Mouse (Mus musculus): Measurements from ENCODE around the gene Gm49392.
"Not testable (repeated sequence)": the region's sequence is repeated elsewhere in the genome, so short reads cannot be mapped to it uniquely, and the experiment has no call there.

The Gm49392 gene

DNA sequence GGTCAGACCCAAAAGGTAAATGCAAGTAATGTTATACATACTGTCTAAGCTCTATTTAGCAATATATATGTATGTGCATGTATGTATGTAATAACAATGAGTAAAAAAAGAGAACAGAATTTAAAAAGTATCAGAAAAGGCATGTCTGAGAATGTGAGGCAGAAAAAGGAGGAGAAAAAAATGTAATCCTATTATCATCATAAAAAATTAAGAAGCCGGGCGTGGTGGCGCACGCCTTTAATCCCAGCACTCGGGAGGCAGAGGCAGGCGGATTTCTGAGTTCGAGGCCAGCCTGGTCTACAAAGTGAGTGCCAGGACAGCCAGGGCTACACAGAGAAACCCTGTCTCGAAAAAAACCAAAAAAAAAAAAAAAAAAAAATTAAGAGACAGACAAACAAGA is at the start of gene Gm49392:
Gene Gm49392, minus strand, starts transcription at position 101 of the 400 bp plus-strand sequence.
- not testable (repeated sequence) for DNase-seq

DNA sequence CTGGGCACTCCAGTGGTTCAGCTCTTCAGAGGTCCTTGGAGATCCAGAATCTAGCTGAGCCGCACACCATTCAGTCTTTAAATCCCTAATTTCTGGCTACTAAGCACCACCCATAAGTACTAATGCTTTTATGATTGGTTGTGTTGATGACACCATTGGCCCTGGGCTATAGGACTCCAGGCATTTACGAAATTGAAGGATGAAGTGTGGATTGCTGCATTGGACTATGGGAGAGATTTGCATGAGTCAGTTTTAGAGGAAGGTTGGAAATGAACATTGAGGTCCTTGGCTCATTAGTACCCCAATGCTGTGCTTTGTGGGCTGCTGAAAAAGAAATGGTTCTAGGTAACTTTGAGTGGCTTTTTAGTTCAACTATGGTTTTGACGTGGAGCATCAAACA is 45.2 kb upstream of the Gm49392 start, which contains the start of gene Tpbpa:
Gene Tpbpa, minus strand, starts transcription at position 101 of the 400 bp plus-strand sequence.
- DNase-seq = not testable (repeated sequence)

- DNase-seq = peak; percentile 27
Measured at GRCm38 (mm10) chr13:60936500-60936901, 39.8 kb upstream of the Gm49392 start, which contains the start of the genes Gm49391 and Ctla2a. Gm49391 (minus strand) TSS chr13:60936571. Ctla2a (minus strand) TSS chr13:60936625.

GRCm38 (mm10) chr13:60935490-60935889 is 38.8 kb upstream of the Gm49392 start, which contains the start of gene Gm49393:
Gm49393 (minus strand) TSS chr13:60935590.
- DNase-seq = not testable (repeated sequence)

DNA sequence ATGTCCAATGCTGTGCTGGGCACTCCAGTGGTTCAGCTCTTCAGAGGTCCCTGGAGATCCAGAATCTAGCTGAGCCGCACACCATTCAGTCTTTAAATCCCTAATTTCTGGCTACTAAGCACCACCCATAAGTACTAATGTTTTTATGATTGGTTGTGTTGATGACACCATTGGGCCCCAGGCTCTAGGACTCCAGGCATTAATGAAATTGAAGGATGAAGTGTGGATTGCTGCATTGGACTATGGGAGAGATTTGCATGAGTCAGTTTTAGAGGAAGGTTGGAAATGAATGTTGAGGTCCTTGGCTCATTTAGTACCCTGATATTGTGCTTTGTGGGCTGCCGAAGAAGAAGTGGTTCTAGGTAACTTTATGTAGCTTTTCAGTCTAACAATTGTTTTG is 8.1 kb upstream of the Gm49392 start, which contains the start of gene Tpbpb:
Gene Tpbpb, minus strand, starts transcription at position 101 of the 400 bp plus-strand sequence.
- not testable (repeated sequence) for DNase-seq

DNA sequence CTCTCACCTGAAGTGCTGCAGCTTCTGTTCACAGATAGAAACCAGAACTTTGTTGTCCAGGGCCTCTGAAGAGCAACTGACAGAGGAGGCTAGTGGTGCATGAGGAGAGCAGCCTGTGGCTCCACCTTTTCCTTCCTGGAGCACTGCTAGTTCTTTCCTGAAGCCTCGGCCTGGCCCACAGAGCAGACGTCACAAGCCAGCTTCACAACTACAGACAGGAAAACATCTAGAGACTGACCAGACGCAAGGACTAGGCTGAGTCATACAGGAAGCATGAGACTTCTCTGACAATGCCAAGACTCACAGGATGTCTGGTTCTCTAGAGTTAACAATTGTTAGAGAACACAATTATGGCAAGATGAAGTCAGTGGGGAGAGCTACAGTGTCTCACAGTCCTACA is 634 bp upstream of the Gm49392 start, which contains the start of gene Ctla2b:
Gene Ctla2b, minus strand, starts transcription at position 120 of the 400 bp plus-strand sequence.
- peak; percentile 41 for DNase-seq

- no peak for DNase-seq
Measured at GRCm38 (mm10) chr13:60895406-60896160, 1.1 kb downstream of the Gm49392 start.

DNA sequence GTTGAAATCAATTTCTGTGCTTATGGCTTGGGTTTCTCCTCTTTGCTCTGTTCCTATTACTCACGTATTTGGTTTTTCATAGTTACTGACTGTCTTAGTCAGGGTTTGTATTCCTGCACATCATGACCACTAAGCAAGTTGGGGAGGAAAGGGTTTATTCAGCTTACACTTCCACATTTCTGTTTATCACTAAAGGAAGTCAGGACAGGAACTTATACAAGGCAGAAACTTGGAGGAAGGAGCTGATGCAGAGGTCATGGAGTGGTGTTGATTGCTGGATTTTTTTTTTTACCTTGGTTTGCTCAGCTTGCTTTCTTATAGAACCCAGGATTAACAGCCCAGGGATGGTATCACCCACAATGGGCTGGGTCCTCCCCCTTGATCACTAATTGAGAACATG is 4.4 kb downstream of the Gm49392 start:
- no peak for DNase-seq

GRCm38 (mm10) chr13:60864281-60864680 is 32.4 kb downstream of the Gm49392 start, which contains the start of gene 4930486L24Rik:
4930486L24Rik (minus strand) TSS chr13:60864475.
- no peak for DNase-seq

GRCm38 (mm10) chr13:60848241-60849120 is 48.2 kb downstream of the Gm49392 start:
- no peak for DNase-seq

- DNase-seq = no peak
Measured at GRCm38 (mm10) chr13:60843153-60843552, 53.5 kb downstream of the Gm49392 start.

DNA sequence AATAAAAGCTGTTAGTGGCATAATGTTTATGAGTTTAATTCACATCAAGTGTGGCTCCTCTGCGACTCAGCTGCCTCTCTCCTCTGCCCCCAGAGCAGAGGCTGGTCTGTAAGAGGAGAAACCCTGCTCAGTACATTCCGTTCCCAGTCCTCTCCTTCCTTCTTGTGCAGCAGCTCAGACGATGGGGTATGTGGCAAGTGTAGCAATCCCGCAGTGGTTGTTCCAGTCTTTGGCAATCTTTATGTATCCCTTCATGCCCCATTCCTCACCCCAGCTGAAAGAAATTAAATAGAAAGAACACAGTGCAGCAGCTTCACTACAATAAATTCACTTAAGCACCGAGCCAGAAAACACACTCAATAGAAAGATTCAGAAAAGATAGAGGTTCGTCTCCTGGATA is 54.0 kb downstream of the Gm49392 start:
- no peak for DNase-seq

DNA sequence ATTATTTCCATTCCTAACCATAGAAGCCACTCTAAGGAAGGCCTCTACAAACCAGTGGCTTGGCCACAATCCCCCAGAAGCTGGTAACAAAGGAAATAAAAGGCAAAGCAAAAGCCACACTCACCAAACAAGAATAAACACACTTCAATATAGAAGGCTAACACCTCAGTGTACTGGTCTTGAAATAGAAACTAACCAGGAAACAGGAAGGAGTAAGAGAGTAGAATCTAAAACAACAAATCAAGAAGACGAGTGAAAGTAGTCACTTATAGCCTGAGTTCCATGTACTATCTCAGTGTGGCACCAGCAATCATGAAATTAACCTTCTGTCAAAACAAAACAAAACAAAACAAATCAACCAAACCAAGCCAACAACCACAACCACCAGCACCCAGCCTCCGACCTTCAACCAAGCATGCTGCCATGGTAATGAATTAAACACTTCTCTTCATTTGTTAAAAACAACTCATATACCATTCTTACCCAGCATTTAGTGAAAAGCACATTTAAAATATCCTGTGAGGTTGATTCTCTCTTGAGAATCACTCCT is 57.3 kb downstream of the Gm49392 start:
- no peak for DNase-seq

- DNase-seq = peak; percentile 5
Measured at GRCm38 (mm10) chr13:60826052-60826451, 70.6 kb downstream of the Gm49392 start.

DNA sequence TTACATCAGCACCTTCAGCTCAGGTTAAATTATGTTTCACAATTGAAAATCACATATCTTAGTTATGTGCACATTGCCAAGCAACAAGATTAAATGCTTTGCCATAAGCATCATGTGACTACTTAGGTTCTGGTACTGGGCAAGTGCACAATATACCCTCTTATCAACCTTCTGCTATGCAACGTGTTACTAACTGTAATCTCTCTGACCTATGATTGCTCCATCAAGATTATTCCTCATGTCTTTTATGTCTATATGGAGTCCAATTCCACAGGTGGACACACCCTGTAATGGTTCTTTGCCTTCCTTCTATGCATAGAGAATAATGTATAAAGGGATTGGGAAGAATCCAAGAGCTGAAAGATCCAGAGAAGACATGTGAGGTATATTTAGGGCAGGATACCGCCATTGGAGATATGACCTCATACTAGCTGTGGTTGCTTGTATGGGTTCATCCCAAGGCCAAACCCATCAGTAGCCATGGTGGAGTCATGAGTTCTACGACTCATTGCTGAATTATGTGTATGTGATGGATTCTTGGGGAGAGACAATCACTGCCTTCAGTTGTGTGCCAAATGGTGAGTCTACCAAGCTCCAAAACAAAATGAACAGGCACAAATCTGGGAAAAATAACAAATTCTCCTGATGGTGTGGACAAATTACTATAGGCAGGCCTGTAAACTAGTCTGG is 76.1 kb downstream of the Gm49392 start:
- no peak for DNase-seq

DNA sequence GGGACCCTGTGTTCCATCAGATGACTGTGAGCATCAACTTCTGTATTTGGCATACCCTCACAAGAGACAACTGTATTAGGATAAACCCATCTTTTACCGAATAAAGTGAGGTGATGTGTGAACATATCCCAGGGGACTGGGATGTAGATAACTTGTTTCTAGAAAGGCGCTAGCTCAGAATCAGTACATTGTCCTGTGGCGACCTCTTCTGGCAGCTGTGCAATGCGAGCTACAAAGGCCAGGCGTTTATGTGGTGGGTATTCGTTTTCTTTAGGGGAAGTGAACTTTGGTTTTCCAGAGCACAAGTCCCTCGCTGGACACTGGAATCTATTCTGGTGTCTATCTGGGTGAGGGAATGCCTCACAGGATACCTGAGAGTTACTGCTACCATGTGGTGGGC is 77.2 kb downstream of the Gm49392 start:
- peak; percentile 29 for DNase-seq

DNA sequence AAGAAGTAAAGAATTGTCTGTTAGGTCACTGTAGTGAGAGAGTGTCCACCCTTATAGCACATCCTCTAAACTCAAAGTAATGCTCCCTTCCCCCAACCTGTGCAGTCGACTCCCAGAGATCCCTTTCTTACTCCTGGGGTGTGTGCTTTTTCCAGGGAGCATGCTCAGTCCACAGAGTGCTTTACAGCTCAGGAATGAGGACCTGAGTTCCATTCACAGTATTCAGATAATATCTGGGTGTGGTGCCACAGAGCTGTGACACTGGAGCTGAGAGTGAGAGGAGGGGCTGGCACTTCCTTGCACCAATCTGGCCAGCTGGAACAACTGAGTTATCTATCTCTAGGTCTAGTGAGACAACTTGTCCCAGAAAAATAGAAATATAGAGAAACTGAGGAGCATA is 83.0 kb downstream of the Gm49392 start:
- DNase-seq = no peak

- no peak for DNase-seq
Measured at GRCm38 (mm10) chr13:60812768-60813167, 83.9 kb downstream of the Gm49392 start.

DNA sequence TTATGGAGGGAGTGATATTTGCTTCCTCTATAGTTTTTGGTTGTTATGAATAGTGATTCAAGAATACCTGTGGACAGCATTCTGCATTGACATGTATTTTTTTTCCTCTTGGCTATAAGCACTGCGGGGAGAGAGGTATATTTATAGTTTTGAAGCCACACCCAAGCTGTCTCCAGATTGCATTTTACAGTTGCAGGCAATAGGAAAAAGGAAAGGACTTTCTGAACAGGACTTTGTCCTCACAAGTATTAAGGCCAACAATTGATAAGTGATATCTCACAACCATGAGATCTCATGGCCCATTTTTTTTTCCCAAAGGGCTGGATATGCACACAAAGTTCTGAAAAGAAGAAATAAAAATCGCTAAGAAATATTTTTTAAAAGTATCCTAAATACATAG is 87.0 kb downstream of the Gm49392 start:
- no peak for DNase-seq

DNA sequence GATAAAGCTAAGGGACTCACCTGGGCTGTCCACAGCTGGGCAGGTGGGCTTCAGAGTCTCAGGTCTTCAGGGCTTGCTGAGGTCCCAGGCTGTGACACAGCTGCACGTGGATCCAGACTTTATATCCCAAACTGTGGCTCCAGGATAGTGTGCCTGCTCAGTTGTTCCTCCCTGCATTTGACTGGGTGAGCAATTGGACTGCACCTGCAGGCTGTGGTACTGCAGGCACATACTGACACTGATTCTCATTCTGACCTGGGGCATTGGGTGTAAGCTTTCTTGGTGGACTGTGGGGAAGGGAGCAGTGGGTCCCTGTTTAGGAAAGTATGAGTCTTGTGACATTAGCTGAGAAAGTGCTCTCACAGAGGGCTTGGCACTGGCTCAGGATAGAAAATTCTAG is 93.9 kb downstream of the Gm49392 start, which contains the start of gene Ctsll3:
Gene Ctsll3, minus strand, starts transcription at position 101 of the 400 bp plus-strand sequence.
- DNase-seq = no peak

Measured in kidney, adult 18-20 months (tissue).